Mouse (Mus musculus): ENCODE results near the gene Clstn2. TPM values are rescaled to one million over a fixed set of nuclear protein-coding genes. Genes with fewer than 3 reads are reported as not detected.

Clstn2 gene
- total RNA-seq, 4 experiments from 2014 or later = 126 to 148 (median 138) TPM

GRCm38 (mm10) chr9:97685664-97686063, 347.3 kb downstream of the Clstn2 start:
- DNase-seq (ENCODE audit: low spot score in 2 of 2) = peak; percentile 56 to 67

GRCm38 (mm10) chr9:97679878-97680277, 353.1 kb downstream of the Clstn2 start:
- no peak for DNase-seq (ENCODE audit: low spot score in 2 of 2)

- DNase-seq (ENCODE audit: low spot score in 2 of 2) = no peak
Observed at GRCm38 (mm10) chr9:97679106-97679505, 353.9 kb downstream of the Clstn2 start.

GRCm38 (mm10) chr9:97677075-97677474, 355.9 kb downstream of the Clstn2 start:
- no peak for DNase-seq (ENCODE audit: low spot score in 2 of 2)

- no peak for DNase-seq (ENCODE audit: low spot score in 2 of 2)
Observed at GRCm38 (mm10) chr9:97672681-97673080, 360.3 kb downstream of the Clstn2 start.

GRCm38 (mm10) chr9:97672224-97672623, 360.8 kb downstream of the Clstn2 start:
- no peak for DNase-seq (ENCODE audit: low spot score in 2 of 2)

- DNase-seq (ENCODE audit: low spot score in 2 of 2) = no peak
Observed at GRCm38 (mm10) chr9:97670666-97671065, 362.3 kb downstream of the Clstn2 start.

- DNase-seq (ENCODE audit: low spot score in 2 of 2) = no peak
Observed at GRCm38 (mm10) chr9:97660989-97661388, 372.0 kb downstream of the Clstn2 start.

- DNase-seq (ENCODE audit: low spot score in 2 of 2) = no peak
Observed at GRCm38 (mm10) chr9:97658736-97659135, 374.2 kb downstream of the Clstn2 start.

GRCm38 (mm10) chr9:97648409-97648808, 384.6 kb downstream of the Clstn2 start:
- DNase-seq (ENCODE audit: low spot score in 2 of 2) = peak in 1 of 2 experiments; percentile 30

GRCm38 (mm10) chr9:97645746-97646145, 387.2 kb downstream of the Clstn2 start:
- peak; percentile 40 to 41 for DNase-seq (ENCODE audit: low spot score in 2 of 2)

- DNase-seq (ENCODE audit: low spot score in 2 of 2) = peak in 1 of 2 experiments; percentile 28
Observed at GRCm38 (mm10) chr9:97642396-97642795, 390.6 kb downstream of the Clstn2 start.

GRCm38 (mm10) chr9:97639967-97640549, 392.9 kb downstream of the Clstn2 start:
- no peak for DNase-seq (ENCODE audit: low spot score in 2 of 2)

GRCm38 (mm10) chr9:97638683-97639354, 394.2 kb downstream of the Clstn2 start:
- DNase-seq (ENCODE audit: low spot score in 2 of 2) = peak; percentile 74 to 80

GRCm38 (mm10) chr9:97635351-97635750, 397.6 kb downstream of the Clstn2 start:
- DNase-seq (ENCODE audit: low spot score in 2 of 2) = no peak

- no peak for DNase-seq (ENCODE audit: low spot score in 2 of 2)
Observed at GRCm38 (mm10) chr9:97634831-97635230, 398.1 kb downstream of the Clstn2 start.

- no peak for DNase-seq (ENCODE audit: low spot score in 2 of 2)
Observed at GRCm38 (mm10) chr9:97629180-97629579, 403.8 kb downstream of the Clstn2 start.

- DNase-seq (ENCODE audit: low spot score in 2 of 2) = no peak
Observed at GRCm38 (mm10) chr9:97628361-97628908, 404.5 kb downstream of the Clstn2 start.

GRCm38 (mm10) chr9:97627916-97628315, 405.1 kb downstream of the Clstn2 start:
- DNase-seq (ENCODE audit: low spot score in 2 of 2) = no peak

GRCm38 (mm10) chr9:97610566-97610965, 422.4 kb downstream of the Clstn2 start:
- DNase-seq (ENCODE audit: low spot score in 2 of 2) = no peak

GRCm38 (mm10) chr9:97603729-97604128, 429.3 kb downstream of the Clstn2 start:
- no peak for DNase-seq (ENCODE audit: low spot score in 2 of 2)

- DNase-seq (ENCODE audit: low spot score in 2 of 2) = no peak
Observed at GRCm38 (mm10) chr9:97602476-97602875, 430.5 kb downstream of the Clstn2 start.

- no peak for DNase-seq (ENCODE audit: low spot score in 2 of 2)
Observed at GRCm38 (mm10) chr9:97599006-97599405, 434.0 kb downstream of the Clstn2 start.

Measured in layer of hippocampus, adult 8-10 months (tissue).